Mouse (Mus musculus) E14TG2a.4 (cell line): ENCODE results near the gene Pcna.
A peak's percentile ranks its signal among the peaks of the same experiment; 100 is the strongest.

Source experiments
- H3K27me3 ChIP-seq: 2 replicates; pipeline ENCODE4 v1.6.1; 2014; ENCODE audit warnings: low read length, control low read depth; ENCODE audit not compliant: insufficient read depth
- H3K36me3 ChIP-seq: 2 replicates; pipeline ENCODE4 v1.6.1; 2014; ENCODE audit warnings: low read length, control low read depth; ENCODE audit not compliant: insufficient read depth
- H3K4me1 ChIP-seq: replicated peaks from 2 replicates; pipeline ENCODE4 v1.6.1; 2014; ENCODE audit warnings: low read depth, low read length, control low read depth
- H3K4me3 ChIP-seq: replicated peaks from 2 replicates; pipeline ENCODE4 v1.5.1; 2014; ENCODE audit warnings: mild to moderate bottlenecking, low read length
- H3K9me3 ChIP-seq: 2 replicates; pipeline ENCODE4 v1.6.1; 2014; ENCODE audit warnings: low read length, control low read depth
- CTCF ChIP-seq: conservative IDR thresholded peaks from 2 replicates; pipeline ENCODE4 v1.5.1; 2014; ENCODE audit warnings: low read length
- NANOG ChIP-seq: IDR thresholded peaks from 2 replicates; pipeline ENCODE4 v1.6.1; 2014; ENCODE audit warnings: borderline replicate concordance, low read length, mixed read lengths
- POU5F1 ChIP-seq: IDR thresholded peaks from 2 replicates; pipeline ENCODE4 v1.6.1; 2014; ENCODE audit warnings: low read length, borderline replicate concordance

Pcna gene

DNA sequence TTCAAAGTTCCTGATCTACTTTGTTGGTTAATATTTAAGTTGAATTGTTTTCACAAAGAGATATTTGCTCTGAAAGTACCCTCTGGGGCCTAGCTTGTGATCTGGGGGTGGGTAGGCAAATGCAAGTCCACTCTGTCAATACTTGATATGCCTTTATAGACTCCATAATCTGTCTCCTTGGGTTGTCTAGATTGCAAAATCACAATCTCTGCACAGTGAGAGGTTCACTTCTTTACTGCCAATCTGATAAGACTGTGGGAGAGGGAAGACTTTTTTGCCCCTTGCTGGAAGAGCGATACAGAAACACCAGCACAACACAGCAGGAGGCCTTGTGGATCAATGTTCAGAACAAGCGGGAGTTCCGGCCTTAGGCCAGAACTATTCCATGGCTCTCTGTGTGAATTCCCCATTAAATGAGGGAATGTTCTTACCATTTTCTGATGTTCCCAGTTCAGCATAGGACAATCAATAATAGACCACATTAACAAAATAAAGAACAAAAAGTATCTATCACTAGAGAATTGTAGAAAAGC lies 20.6 kb downstream of the Pcna start:
- Histone ChIP-seq H3K4me3 (no peak overlapping the region), H3K27me3 (no peaks in the 10 kb centered on the region), H3K36me3 (no peaks in the 10 kb centered on the region), H3K9me3 (peaks cover 3% of the 10 kb centered on the region), H3K4me1 (peaks cover 62% of the 10 kb centered on the region)
- no peak; the same call in 1 of the 2 replicates for TF ChIP-seq NANOG
- no peak for TF ChIP-seq CTCF
- no peak for TF ChIP-seq POU5F1

DNA sequence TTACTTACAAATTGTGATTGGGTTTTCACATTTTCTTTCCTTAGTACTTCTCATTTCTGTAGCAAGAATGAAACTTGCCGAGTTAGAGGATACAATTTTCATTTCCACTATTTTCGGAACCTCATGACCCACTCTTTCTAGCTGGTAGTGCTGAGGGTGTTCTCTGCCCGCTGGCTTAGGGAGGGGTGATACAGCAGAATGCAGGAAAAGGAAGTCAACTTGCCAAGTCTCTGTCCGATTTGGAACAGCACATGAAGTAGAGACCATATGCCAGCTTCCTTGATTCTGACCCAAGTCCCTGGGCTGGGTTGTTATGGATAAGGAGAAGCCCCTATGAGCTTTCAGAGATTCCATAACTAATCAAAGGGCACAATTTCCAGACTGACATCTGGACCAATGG lies 28.8 kb downstream of the Pcna start:
- TF ChIP-seq CTCF = no peak
- Histone ChIP-seq H3K27me3 (no peaks in the 10 kb centered on the region), H3K36me3 (no peaks in the 10 kb centered on the region), H3K4me1 (peaks cover 25% of the 10 kb centered on the region), H3K9me3 (peaks cover 12% of the 10 kb centered on the region), H3K4me3 (no peak overlapping the region)

DNA sequence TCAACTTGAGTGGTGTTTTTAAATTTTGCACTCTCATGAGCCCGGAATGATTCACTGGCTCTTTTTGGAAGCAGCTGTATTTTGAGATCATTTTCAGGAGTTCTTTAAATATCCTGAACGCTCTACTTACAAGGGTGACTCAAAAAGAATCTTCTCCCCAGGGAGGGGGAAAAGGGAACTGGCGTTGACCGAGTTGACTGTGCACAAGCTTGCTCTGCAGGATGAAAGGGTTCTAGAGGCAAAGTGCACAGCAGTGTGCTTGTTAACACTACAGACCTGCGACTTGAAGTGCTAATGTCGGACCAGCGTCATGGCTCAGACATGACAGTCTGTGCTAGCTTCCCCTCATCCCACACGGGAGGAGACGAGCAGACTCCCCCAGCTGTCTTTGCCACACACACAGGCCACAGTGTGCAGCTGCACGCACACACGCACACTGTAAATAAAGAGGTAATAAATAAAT lies 31.5 kb downstream of the Pcna start:
- Histone ChIP-seq H3K9me3 (peaks cover under 1% of the 10 kb centered on the region; the same call in 1 of the 2 replicates), H3K36me3 (no peaks in the 10 kb centered on the region), H3K4me3 (no peak overlapping the region), H3K4me1 (peaks cover 12% of the 10 kb centered on the region), H3K27me3 (no peaks in the 10 kb centered on the region)
- TF ChIP-seq POU5F1 (no peak), NANOG (no peak), CTCF (no peak)

DNA sequence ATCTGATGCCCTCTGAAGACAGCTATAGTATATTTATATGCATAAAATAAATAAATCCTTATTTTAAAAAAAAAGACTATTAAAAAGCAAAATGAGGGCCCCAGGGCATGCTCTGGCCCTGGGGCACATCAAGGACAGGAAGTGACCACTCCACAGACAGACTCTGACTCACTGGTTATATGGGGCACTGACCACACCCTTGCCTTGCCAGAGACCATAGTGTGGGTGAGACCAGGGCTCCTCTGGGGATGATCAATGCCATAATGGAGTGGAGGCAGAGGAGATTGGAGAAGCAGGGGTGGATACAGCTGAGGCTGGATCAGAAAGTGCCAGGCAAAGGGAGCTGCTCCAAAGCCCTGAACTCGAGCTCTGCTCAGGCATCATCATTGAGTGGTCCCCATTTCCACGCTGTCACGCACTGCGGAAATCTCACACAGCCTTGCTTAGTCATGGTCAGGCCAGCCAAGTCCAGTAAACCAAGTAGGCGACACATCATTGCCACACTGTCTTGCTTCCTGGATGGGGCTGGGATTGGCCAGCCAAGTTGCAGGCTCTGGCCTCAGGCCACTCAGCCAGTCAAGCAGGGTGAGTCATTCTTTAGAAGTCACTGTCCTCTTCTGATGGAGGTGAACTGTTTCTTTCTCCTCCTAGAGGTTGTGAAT lies 41.0 kb downstream of the Pcna start:
- H3K4me1 ChIP-seq = peaks cover 33% of the 10 kb centered on the region
- TF ChIP-seq POU5F1 (no peak), NANOG (no peak), CTCF (no peak)
- no peaks in the 10 kb centered on the region for H3K9me3 ChIP-seq
- H3K4me3 ChIP-seq = no peak overlapping the region
- no peaks in the 10 kb centered on the region for H3K27me3 ChIP-seq
- H3K36me3 ChIP-seq = no peaks in the 10 kb centered on the region

DNA sequence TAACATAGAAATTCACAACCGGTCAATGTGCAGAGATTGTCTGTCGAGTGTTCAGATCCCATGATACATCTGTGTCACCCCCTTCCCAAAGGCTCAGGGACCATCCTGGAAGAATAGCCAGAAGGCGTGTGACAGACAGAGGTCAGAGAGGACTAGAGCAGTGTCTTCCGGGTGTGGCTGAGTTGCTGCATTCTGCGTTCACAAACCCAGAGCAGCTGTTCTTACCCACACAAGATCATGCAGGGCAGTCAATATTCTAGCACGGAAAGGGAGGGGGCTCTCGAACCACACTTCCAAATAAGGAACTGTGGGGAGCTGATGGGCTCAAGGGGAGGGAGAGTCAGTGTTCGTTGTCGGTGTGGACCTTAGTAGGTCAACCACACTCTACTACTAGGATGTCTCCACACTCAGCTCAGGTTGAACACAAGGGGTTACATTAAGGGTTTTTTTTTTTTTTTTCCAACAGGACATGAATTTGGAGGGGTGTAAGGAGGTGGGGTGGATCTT lies 42.3 kb downstream of the Pcna start:
- H3K4me1 ChIP-seq = peaks cover 42% of the 10 kb centered on the region
- no peak overlapping the region for H3K4me3 ChIP-seq
- no peak for TF ChIP-seq NANOG
- no peak for TF ChIP-seq POU5F1
- TF ChIP-seq CTCF = no peak
- no peaks in the 10 kb centered on the region for H3K27me3 ChIP-seq
- no peaks in the 10 kb centered on the region for H3K9me3 ChIP-seq
- H3K36me3 ChIP-seq = no peaks in the 10 kb centered on the region

DNA sequence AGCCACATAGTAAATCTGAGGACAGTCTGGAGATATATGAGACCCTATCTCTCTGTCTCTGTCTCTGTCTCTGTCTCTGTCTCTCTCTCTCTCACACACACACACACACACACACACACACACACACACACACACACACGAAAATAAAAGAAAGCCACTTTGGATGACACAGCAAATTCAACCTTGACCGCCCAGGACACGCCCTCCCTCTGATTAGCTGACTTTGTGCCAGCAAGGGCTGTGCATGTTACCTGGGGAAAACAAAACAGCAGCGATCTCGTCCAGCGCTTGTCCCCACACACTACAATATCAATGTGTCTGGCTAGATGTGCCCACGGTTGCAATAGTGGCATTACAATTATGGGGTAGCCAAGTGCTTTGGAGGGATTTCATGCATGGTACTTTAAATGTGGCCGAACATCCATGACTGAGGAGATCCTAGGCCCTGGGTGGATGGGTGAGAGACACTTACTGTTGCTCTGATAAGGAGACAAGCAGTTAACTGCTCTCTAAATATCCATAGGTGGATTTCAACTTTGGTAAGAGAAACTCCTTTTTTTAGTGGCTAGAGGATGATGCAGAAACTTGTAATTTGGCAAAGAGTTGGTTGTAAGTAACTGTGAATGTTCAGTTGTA lies 44.8 kb downstream of the Pcna start:
- H3K4me1 ChIP-seq = peaks cover 50% of the 10 kb centered on the region
- H3K9me3 ChIP-seq = no peaks in the 10 kb centered on the region
- TF ChIP-seq NANOG (no peak), POU5F1 (no peak), CTCF (no peak)

DNA sequence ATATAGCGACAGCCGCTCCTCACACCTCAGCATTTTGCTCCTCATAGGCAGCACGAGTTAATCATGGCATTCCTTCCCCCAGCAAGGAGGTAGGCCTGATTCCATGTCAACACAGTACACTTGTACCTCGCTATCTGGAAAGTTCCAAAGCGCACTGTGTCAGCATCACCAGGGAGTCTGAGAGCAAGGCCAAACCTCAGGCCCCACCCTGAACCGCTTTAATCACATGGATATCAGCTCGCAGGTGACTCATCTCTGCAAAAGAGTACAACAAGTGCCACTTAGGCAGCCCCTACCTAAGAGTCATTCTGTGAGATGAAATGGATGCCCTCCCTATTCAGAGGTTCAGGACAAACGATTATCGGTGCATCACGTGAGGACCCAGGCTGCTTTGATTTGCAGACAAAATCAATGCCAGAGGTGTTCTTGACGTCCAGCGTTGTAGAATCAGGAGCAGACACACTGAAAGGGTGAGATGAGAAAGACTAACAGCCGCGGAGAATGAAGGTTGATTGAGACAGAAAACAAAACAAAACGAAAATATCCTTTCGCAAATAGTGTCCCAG lies 46.7 kb downstream of the Pcna start:
- peaks cover 50% of the 10 kb centered on the region for H3K4me1 ChIP-seq
- H3K4me3 ChIP-seq = no peak overlapping the region
- TF ChIP-seq POU5F1 (no peak), NANOG (peak; percentile 46; the same call in 1 of the 2 replicates), CTCF (no peak)
- H3K36me3 ChIP-seq = no peaks in the 10 kb centered on the region
- H3K9me3 ChIP-seq = no peaks in the 10 kb centered on the region
- no peaks in the 10 kb centered on the region for H3K27me3 ChIP-seq

More for the DNA sequence above, 44.8 kb downstream of the Pcna start:
- Histone ChIP-seq H3K36me3 (no peaks in the 10 kb centered on the region), H3K27me3 (no peaks in the 10 kb centered on the region), H3K4me3 (no peak overlapping the region)

DNA sequence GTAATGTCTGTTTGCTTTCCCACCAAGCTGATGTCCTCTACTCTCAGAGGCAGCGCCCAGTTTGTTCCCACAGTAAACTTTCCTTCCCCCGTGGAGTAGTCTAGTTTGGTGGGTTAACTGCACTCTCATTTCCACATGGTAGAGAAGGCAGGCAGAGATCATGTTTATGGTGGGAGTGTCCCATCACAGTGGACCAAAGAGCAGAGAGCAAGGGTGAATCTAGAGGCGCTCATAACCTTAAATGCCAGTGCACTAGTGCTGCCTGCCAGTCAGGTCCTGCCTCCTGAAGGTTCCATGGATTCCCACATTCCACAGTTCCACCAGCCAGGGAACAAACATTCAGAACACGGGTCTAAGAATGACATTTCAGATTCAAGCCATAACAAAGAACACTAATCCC lies 47.6 kb downstream of the Pcna start:
- no peaks in the 10 kb centered on the region for H3K9me3 ChIP-seq
- TF ChIP-seq NANOG (no peak), POU5F1 (no peak), CTCF (no peak)
- H3K27me3 ChIP-seq = no peaks in the 10 kb centered on the region
- H3K36me3 ChIP-seq = no peaks in the 10 kb centered on the region
- H3K4me1 ChIP-seq = peaks cover 52% of the 10 kb centered on the region
- H3K4me3 ChIP-seq = no peak overlapping the region
